Mouse (Mus musculus) kidney, adult 2 months (tissue): ENCODE measurements around the gene Gpr19.

ENCODE experiments used
- CTCF ChIP-seq: fragments of 200-500 bp; conservative IDR thresholded peaks from 2 replicates; pipeline ENCODE4 v1.5.1; 2011; ENCODE audit warnings: low read depth, mild to moderate bottlenecking, control low read depth, low read length, moderate library complexity, mixed read lengths; ENCODE audit not compliant: insufficient read depth, insufficient read length
- POLR2A ChIP-seq: fragments of 200-500 bp; IDR thresholded peaks from one replicate; pipeline ENCODE4 v1.6.1; 2011; ENCODE audit warnings: low read depth, low read length, control low read depth

DNA sequence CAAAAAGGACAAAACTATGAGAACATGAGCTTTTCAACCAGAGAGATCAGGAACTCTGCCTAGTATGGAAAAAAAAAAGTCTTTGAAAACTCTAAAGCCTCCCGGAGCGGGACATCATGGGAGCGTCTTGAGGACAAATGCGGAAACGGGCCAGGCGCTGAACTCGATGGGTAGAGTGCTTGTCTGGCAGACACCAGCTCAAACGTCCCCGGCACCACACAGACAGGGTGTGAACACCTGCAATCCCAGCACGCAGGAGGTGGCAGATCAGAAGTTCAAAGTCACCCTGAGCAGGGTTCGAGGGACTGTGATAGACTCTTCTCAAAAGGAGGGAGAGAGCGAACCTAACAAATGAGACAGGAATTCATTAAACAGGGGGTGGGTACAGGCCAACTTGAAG, 37.0 kb downstream of the Gpr19 start:
- no peak for TF ChIP-seq CTCF
- TF ChIP-seq POLR2A, result no peak
